Mouse (Mus musculus): ENCODE results near the gene Metrn. TPM values are rescaled to one million over a fixed set of nuclear protein-coding genes. Genes with fewer than 3 reads are reported as not detected.
A peak's percentile ranks its signal among the peaks of the same experiment; 100 is the strongest.

Metrn gene
- polyA plus RNA-seq (2012; ENCODE audit: insufficient read depth, insufficient read length, missing spikeins), result 13.1 and 14.6 TPM in 2 replicates

GRCm38 (mm10) chr17:25796951-25797369 is at the start of gene Metrn:
Gene Metrn (minus strand): TSS chr17:25797136.
- peak within 1 kb of the TSS; percentile 89 for H3K4me3 ChIP-seq (ENCODE audit: insufficient read depth, low read length)
- no peak within 1 kb of the TSS for H3K27ac ChIP-seq (ENCODE audit: insufficient read depth, low read depth, low read length)
- peaks cover 15% of the 10 kb centered on the region for H3K4me1 ChIP-seq (ENCODE audit: control insufficient read depth, insufficient read depth, low read length)
- TF ChIP-seq CTCF (IDR thresholded peaks at IDR 0.05; ENCODE audit: low read depth, low read length), result no peak
- no peak for TF ChIP-seq POLR2A (IDR thresholded peaks at IDR 0.05; ENCODE audit: borderline replicate concordance, low read depth, low read length)

GRCm38 (mm10) chr17:25844396-25844901 is 47.5 kb upstream of the Metrn start, which contains the start of gene Rhot2:
Gene Rhot2 (minus strand): TSS chr17:25844851.
- no peak for TF ChIP-seq CTCF (IDR thresholded peaks at IDR 0.05; ENCODE audit: low read depth, low read length)
- TF ChIP-seq POLR2A (IDR thresholded peaks at IDR 0.05; ENCODE audit: borderline replicate concordance, low read depth, low read length), result no peak
- peak within 1 kb of the TSS; percentile 79 for H3K4me3 ChIP-seq (ENCODE audit: insufficient read depth, low read length)
- peaks cover 10% of the 10 kb centered on the region for H3K4me1 ChIP-seq (ENCODE audit: control insufficient read depth, insufficient read depth, low read length)
- peak within 1 kb of the TSS; percentile 51 for H3K27ac ChIP-seq (ENCODE audit: insufficient read depth, low read depth, low read length)

- Histone ChIP-seq H3K4me3 (ENCODE audit: insufficient read depth, low read length) (peak overlapping the region; percentile 79), H3K27ac (ENCODE audit: insufficient read depth, low read depth, low read length) (peak overlapping the region; percentile 42), H3K4me1 (ENCODE audit: control insufficient read depth, insufficient read depth, low read length) (peaks cover 10% of the 10 kb centered on the region)
- TF ChIP-seq POLR2A (IDR thresholded peaks at IDR 0.05; ENCODE audit: borderline replicate concordance, low read depth, low read length) (no peak), CTCF (IDR thresholded peaks at IDR 0.05; ENCODE audit: low read depth, low read length) (no peak)
Measured at GRCm38 (mm10) chr17:25843636-25844395, 46.9 kb upstream of the Metrn start.

- Histone ChIP-seq H3K27ac (ENCODE audit: insufficient read depth, low read depth, low read length) (no peak overlapping the region), H3K4me3 (ENCODE audit: insufficient read depth, low read length) (peak overlapping the region; percentile 79), H3K4me1 (ENCODE audit: control insufficient read depth, insufficient read depth, low read length) (peaks cover 10% of the 10 kb centered on the region)
- TF ChIP-seq POLR2A (IDR thresholded peaks at IDR 0.05; ENCODE audit: borderline replicate concordance, low read depth, low read length), result no peak
- TF ChIP-seq CTCF (IDR thresholded peaks at IDR 0.05; ENCODE audit: low read depth, low read length), result no peak
Measured at GRCm38 (mm10) chr17:25843122-25843521, 46.2 kb upstream of the Metrn start.

- H3K4me3 ChIP-seq (ENCODE audit: insufficient read depth, low read length), result no peak overlapping the region
- H3K4me1 ChIP-seq (ENCODE audit: control insufficient read depth, insufficient read depth, low read length), result peaks cover 10% of the 10 kb centered on the region
- no peak for TF ChIP-seq POLR2A (IDR thresholded peaks at IDR 0.05; ENCODE audit: borderline replicate concordance, low read depth, low read length)
- TF ChIP-seq CTCF (IDR thresholded peaks at IDR 0.05; ENCODE audit: low read depth, low read length), result no peak
Measured at GRCm38 (mm10) chr17:25842509-25842908, 45.6 kb upstream of the Metrn start.

GRCm38 (mm10) chr17:25841117-25841880 is 44.4 kb upstream of the Metrn start, which contains the start of gene Gm20683:
Gene Gm20683 (minus strand): TSS chr17:25841763.
- H3K4me3 ChIP-seq (ENCODE audit: insufficient read depth, low read length), result no peak within 1 kb of the TSS

More at GRCm38 (mm10) chr17:25842509-25842908, 45.6 kb upstream of the Metrn start:
- H3K27ac ChIP-seq (ENCODE audit: insufficient read depth, low read depth, low read length), result no peak overlapping the region

GRCm38 (mm10) chr17:25840519-25840918 is 43.6 kb upstream of the Metrn start:
- Histone ChIP-seq H3K4me1 (ENCODE audit: control insufficient read depth, insufficient read depth, low read length) (peaks cover 10% of the 10 kb centered on the region), H3K27ac (ENCODE audit: insufficient read depth, low read depth, low read length) (no peak overlapping the region), H3K4me3 (ENCODE audit: insufficient read depth, low read length) (no peak overlapping the region)
- TF ChIP-seq CTCF (IDR thresholded peaks at IDR 0.05; ENCODE audit: low read depth, low read length), result no peak
- no peak for TF ChIP-seq POLR2A (IDR thresholded peaks at IDR 0.05; ENCODE audit: borderline replicate concordance, low read depth, low read length)

More at GRCm38 (mm10) chr17:25841117-25841880, 44.4 kb upstream of the Metrn start, which contains the start of gene Gm20683:
- no peak within 1 kb of the TSS for H3K27ac ChIP-seq (ENCODE audit: insufficient read depth, low read depth, low read length)
- H3K4me1 ChIP-seq (ENCODE audit: control insufficient read depth, insufficient read depth, low read length), result peaks cover 10% of the 10 kb centered on the region
- no peak for TF ChIP-seq CTCF (IDR thresholded peaks at IDR 0.05; ENCODE audit: low read depth, low read length)
- no peak for TF ChIP-seq POLR2A (IDR thresholded peaks at IDR 0.05; ENCODE audit: borderline replicate concordance, low read depth, low read length)

GRCm38 (mm10) chr17:25839455-25840235 is 42.7 kb upstream of the Metrn start:
- Histone ChIP-seq H3K4me3 (ENCODE audit: insufficient read depth, low read length) (no peak overlapping the region), H3K4me1 (ENCODE audit: control insufficient read depth, insufficient read depth, low read length) (peaks cover 7% of the 10 kb centered on the region), H3K27ac (ENCODE audit: insufficient read depth, low read depth, low read length) (no peak overlapping the region)
- TF ChIP-seq POLR2A (IDR thresholded peaks at IDR 0.05; ENCODE audit: borderline replicate concordance, low read depth, low read length) (no peak), CTCF (IDR thresholded peaks at IDR 0.05; ENCODE audit: low read depth, low read length) (no peak)

GRCm38 (mm10) chr17:25838904-25839303 is 42.0 kb upstream of the Metrn start:
- H3K27ac ChIP-seq (ENCODE audit: insufficient read depth, low read depth, low read length), result no peak overlapping the region
- no peak overlapping the region for H3K4me3 ChIP-seq (ENCODE audit: insufficient read depth, low read length)
- peaks cover 10% of the 10 kb centered on the region for H3K4me1 ChIP-seq (ENCODE audit: control insufficient read depth, insufficient read depth, low read length)
- TF ChIP-seq CTCF (IDR thresholded peaks at IDR 0.05; ENCODE audit: low read depth, low read length), result no peak

Measured in bone marrow macrophage, adult 2 months (primary cell).